20 mouse cellular contexts compared by ENCODE assay signal in the genomic region with DNA sequence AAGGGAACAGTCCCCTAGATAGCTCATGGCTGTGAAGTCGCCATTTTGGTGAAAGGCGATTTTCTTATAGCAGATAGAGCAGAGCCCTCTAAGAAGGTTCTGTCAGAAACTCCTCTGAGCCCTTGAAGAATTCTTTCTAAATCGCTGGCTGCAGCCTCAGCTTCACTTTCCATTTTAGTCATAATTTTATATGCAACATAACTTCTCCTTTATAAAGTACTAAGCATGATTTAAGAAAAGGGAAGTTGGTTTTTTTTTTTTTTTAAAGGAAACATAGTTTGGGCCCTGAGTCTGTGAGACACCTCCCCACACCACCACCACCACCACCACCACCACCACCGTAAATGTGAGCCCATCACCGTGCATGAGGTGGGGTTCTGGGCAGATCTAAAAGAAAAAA.
DNase-seq lines count a peak whose midpoint lies in the region; ATAC-seq and TF ChIP-seq lines count a peak whose summit lies in the region.
"Had no signal": no experiment of that assay in that cellular context is flagged by ENCODE, and none has a peak within 500 bp of the region (broad histone marks: within the 10 kb centered on the region; RNA-seq: fewer than 3 reads in every experiment).

No protein-coding gene starts in this region.

- TF ChIP-seq POLR2A in spleen, adult 2 months (IDR thresholded peaks at IDR 0.05; ENCODE audit: low read depth, low read length) = no peak
- TF ChIP-seq POLR2A in bone marrow macrophage, adult 2 months (IDR thresholded peaks at IDR 0.05; ENCODE audit: borderline replicate concordance, low read depth, low read length) = no peak

- peak overlapping the region; percentile 77 for H3K27ac ChIP-seq in spleen, adult 2 months (ENCODE audit: insufficient read depth, low read length)
- H3K27ac ChIP-seq in bone marrow macrophage, adult 2 months (ENCODE audit: insufficient read depth, low read depth, low read length) = peak overlapping the region; percentile 100
- H3K27ac ChIP-seq: embryonic facial prominence, embryonic 12.5 days; forebrain, embryonic 15.5 days; liver, embryonic 14.5 days; midbrain, embryonic 10.5 days had no signal

- TF ChIP-seq CTCF in spleen, adult 2 months (IDR thresholded peaks at IDR 0.05; ENCODE audit: extremely low read depth, insufficient read depth, insufficient read length, insufficient replicate concordance) = no peak
- no peak for TF ChIP-seq CTCF in bone marrow macrophage, adult 2 months (IDR thresholded peaks at IDR 0.05; ENCODE audit: low read depth, low read length)

- H3K4me1 ChIP-seq in spleen, adult 2 months (ENCODE audit: control insufficient read depth, insufficient read depth, insufficient read length) = peaks cover 12% of the 10 kb centered on the region; the same call in 1 of the 2 replicates
- H3K4me1 ChIP-seq in bone marrow macrophage, adult 2 months (ENCODE audit: control insufficient read depth, insufficient read depth, low read length) = peaks cover 40% of the 10 kb centered on the region
- H3K4me1 ChIP-seq: embryonic facial prominence, embryonic 12.5 days; forebrain, embryonic 15.5 days had no signal

- ATAC-seq in megakaryocyte, adult 5-6 weeks (ENCODE audit: poor library complexity, severe bottlenecking) = peak; percentile 82
- no peak for ATAC-seq in erythroblast, adult 5-6 weeks (replicated peaks; ENCODE audit: low FRiP score, poor library complexity, severe bottlenecking)
- ATAC-seq: CD4-positive, CD25-positive, alpha-beta regulatory T cell, adult 4 months; forebrain, embryonic 15.5 days; hindbrain, embryonic 16.5 days; intestine, embryonic 16.5 days had no signal

- no peaks in the 10 kb centered on the region for H3K36me3 ChIP-seq in spleen, adult 2 months (ENCODE audit: control insufficient read depth, insufficient read depth, low read length)
- H3K36me3 ChIP-seq: embryonic facial prominence, embryonic 12.5 days; forebrain, embryonic 15.5 days; G1E; midbrain, embryonic 10.5 days had no signal

- H3K27me3 ChIP-seq in spleen, adult 2 months (ENCODE audit: control insufficient read depth, insufficient read depth, low read length) = no peaks in the 10 kb centered on the region
- H3K27me3 ChIP-seq: embryonic facial prominence, embryonic 12.5 days; forebrain, embryonic 15.5 days had no signal

- 12% methylated on average over 5 of the region's 5 CpGs for WGBS in spleen, adult 2 months

- peak; percentile 11 to 55 for DNase-seq in spleen, adult 2 months (ENCODE audit: low read depth in 1 of 2, low spot score in 2 of 2)
- no peak for DNase-seq in spleen, postnatal 14 days (ENCODE audit: low spot score in 2 of 2)
- DNase-seq in cerebellum, postnatal 14 days = no peak
- no peak for DNase-seq in layer of hippocampus, postnatal 10 days (ENCODE audit: low spot score in 2 of 2)
- DNase-seq: adrenal gland, postnatal 36 days; cerebellum, adult 2 months; heart, postnatal 4 days; kidney, postnatal 36 days; layer of hippocampus, adult 9-11 months had no signal

- H3K4me3 ChIP-seq in spleen, adult 2 months (ENCODE audit: extremely low read depth, insufficient read depth, insufficient read length) = peak overlapping the region; percentile 28; the same call in 1 of the 2 replicates
- H3K4me3 ChIP-seq in bone marrow macrophage, adult 2 months (ENCODE audit: insufficient read depth, low read length) = peak overlapping the region; percentile 48
- H3K4me3 ChIP-seq: embryonic facial prominence, embryonic 12.5 days; forebrain, embryonic 15.5 days; midbrain, embryonic 10.5 days had no signal

Comparison
In these comparisons a context has a peak if more than half of its experiments do, and no peak if none do; other contexts are left out.
1. DNase-seq: peak in spleen, adult 2 months (2 of 2); none in spleen, postnatal 14 days (0 of 2), cerebellum, postnatal 14 days (0 of 2) and layer of hippocampus, postnatal 10 days (0 of 2).